Mouse (Mus musculus): ENCODE data around the gene Ccdc22.

GRCm38 (mm10) chrX:7617889-7618551 lies 12.7 kb upstream of the Ccdc22 start:
- no peak for TF ChIP-seq CTCF (conservative IDR thresholded peaks at IDR 0.05; ENCODE audit: low read length)
- no peak for TF ChIP-seq NANOG (IDR thresholded peaks at IDR 0.05; ENCODE audit: borderline replicate concordance, low read length)
